Mouse (Mus musculus): ENCODE data around the gene Gc. TPM values are rescaled to one million over a fixed set of nuclear protein-coding genes. Genes with fewer than 3 reads are reported as not detected.

Gene Gc
- polyA plus RNA-seq, 1 experiment from 2014 or later = not detected

Other genes starting within 250 kb of the Gc start
- gene Npffr2, start 69.5 kb upstream of the Gc start, polyA plus RNA-seq (2016; fragmentation: Nextera tagmentation; extraction: Ambion mirVana) = 0.13 TPM in 1 of 2 replicates, not detected in the other